Mouse (Mus musculus) bone marrow macrophage, adult 2 months (primary cell): Measurements from ENCODE around the gene Cmtm1.

Source experiments
- CTCF ChIP-seq: IDR thresholded peaks from 2 replicates; pipeline ENCODE4 v1.5.1; 2012; ENCODE audit warnings: low read depth, mild to moderate bottlenecking, low read length, moderate library complexity
- POLR2A ChIP-seq: IDR thresholded peaks from 2 replicates; pipeline ENCODE4 v1.6.1; 2012; ENCODE audit warnings: mild to moderate bottlenecking, low read depth, low read length, borderline replicate concordance

- TF ChIP-seq POLR2A (no peak), CTCF (no peak)
Measured at GRCm38 (mm10) chr8:104346706-104347105, 36.8 kb upstream of the Cmtm1 start.
